Mouse (Mus musculus) neutrophil, adult 59 days (primary cell): Measurements from ENCODE around the gene Cfhr1. TPM values are rescaled to one million over a fixed set of nuclear protein-coding genes. Genes with fewer than 3 reads are reported as not detected.

Experiments used
- total RNA-seq, 2 experiments: library from RNA; stranded (reverse); gene quantifications; 1 replicate in 1 of 2; 2 replicates in 1 of 2; pipeline ENCODE4 v1.2.4; 2023

The Cfhr1 gene
- not detected for total RNA-seq

DNA sequence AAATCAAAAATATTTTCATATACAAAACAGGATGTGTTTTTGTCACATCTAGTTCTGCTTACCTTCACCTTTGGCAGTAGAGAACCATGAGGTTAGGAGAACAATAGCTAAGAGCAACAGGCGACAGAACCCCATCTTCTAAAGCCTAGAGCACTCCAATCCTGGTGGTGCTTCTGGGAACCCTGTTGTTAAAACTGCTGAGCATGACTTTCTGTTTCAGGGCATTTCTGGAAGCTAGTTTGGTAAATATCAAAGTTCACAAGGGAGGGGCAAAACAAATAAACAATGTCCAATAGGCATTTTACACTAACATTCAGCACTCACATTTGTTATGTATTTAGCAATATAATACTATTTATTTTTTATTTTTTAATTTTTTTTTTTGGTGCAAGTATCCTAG, at the start of gene Cfhr1:
TSS of gene Cfhr1 (minus strand) at position 249 of the 400 bp plus-strand sequence.

DNA sequence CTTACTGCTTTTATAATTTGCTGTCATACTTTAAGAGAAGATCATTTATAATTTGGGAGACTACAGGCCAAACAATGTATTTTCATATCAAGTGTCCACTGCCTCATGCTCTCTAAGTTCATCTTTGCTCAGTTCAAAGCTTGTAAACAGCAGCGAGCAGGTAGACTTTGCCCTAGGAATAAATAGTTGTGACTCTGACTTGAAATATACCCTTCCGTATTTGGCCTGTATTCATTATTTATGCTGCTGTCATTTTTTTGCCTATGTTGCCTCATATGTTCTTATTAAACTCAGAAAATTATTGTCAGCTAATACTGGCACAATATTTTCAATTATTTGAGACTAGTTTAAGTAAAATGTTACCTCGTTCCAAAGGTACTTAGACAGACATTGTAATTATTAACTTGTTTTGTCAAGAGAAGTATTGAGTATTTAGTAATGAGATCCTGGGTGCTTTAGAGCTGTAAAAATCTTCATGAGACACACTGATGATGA, 58.8 kb downstream of the Cfhr1 start, which contains the start of gene F13b:
TSS of gene F13b (plus strand) at position 445 of the 495 bp plus-strand sequence.

Other genes with a start within 250 kb of the Cfhr1 start
- not detected for gene Crb1, start 183.2 kb downstream of the Cfhr1 start, total RNA-seq
- gene Zbtb41, start 138.0 kb downstream of the Cfhr1 start, total RNA-seq: 1 to 10 TPM; 8.1 to 8.9 TPM
- gene Aspm, start 105.5 kb downstream of the Cfhr1 start, total RNA-seq: 10 to 100 TPM; 28.6 to 29.5 TPM
- gene F13b, start 58.6 kb downstream of the Cfhr1 start, total RNA-seq: not detected
- gene Gm4788, start 221.0 kb upstream of the Cfhr1 start, total RNA-seq: under 1 TPM in 1 of 2 experiments, not detected in 1; 0.22 TPM